Mouse (Mus musculus): ENCODE results near the gene Ntm.

Ntm gene

GRCm38 (mm10) chr9:29390796-29391517, 572.0 kb downstream of the Ntm start:
- DNase-seq: no peak

- no peak for DNase-seq
Observed at GRCm38 (mm10) chr9:29389224-29389623, 573.7 kb downstream of the Ntm start.

DNA sequence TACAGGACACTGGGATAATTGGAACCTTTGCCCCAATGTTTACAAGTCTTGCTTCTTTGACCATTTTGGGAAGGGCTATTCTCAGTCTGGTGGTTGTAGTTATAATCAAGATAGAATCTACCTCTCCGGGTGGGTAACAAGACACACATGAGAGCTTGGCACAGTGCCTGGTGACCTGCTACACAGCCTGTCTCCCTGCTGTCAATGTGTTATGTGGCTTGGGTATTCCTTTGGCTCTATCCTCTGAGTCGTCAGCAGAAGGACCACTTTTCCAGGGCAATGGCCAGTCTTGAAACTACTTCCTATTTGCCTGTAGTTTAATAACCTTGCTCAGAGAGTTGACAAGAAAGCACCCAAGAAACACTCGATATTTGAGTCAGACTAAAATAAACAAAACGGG, 575.8 kb downstream of the Ntm start:
- DNase-seq: no peak

GRCm38 (mm10) chr9:29377172-29378002, 585.6 kb downstream of the Ntm start:
- no peak for DNase-seq

DNA sequence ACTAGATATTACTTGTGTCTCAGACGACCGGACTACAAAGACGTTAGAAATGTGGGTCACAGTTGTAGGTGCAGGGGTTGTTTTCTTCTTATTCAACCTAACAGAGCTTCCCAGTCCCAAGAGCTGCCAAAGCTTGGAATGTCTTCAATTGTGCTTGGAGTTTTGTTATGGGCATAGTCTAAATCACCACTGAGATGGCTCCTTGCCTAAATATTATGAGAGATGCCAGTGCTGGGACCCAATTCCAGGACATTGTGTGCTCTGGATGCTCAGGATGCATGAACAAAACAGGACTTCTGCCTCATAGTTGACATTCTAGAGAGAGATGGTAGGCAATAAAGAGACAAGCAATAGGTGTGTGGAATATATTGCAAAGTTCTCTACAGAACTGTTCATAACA, 591.6 kb downstream of the Ntm start:
- no peak for DNase-seq

DNA sequence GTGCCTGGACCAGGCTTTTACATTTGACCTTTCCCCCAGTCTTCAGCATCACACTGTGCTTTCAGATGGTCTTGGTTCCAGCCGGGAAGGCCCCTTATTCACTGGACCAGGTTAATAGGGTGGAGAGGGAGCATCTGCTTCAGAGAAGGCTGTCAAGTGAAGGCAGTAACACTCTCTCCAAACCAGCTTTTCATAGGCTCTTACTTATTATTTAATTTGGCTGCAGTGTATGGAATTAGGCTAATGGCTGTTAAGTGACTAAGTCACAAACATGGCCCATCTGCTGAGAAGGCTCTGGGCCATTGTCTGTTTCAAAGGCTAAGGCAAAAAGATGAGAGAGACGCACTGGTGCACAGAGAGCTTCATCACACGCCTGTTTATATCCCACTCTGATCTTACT, 593.3 kb downstream of the Ntm start:
- DNase-seq: no peak

- DNase-seq: no peak
Observed at GRCm38 (mm10) chr9:29368291-29368690, 594.6 kb downstream of the Ntm start.

GRCm38 (mm10) chr9:29357796-29358195, 605.1 kb downstream of the Ntm start:
- DNase-seq: no peak

DNA sequence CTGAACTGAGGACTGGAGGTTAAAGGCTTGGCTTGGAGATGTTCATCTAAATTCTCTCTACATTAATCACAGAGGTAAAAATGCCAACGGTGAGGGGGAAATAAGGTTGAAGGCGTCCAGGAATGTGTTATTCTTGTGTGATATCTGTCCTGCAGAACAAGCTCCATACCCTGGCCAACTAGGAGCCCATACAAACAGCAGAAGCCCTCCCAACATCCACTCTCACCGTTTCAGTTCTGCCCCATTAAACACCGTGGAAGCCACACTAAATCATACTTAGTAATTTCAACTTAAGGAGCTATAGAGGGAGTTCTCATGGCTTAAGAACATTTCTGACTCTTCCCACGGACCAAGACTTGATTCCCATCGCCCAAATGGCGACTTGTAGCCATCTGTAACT, 620.6 kb downstream of the Ntm start:
- DNase-seq: no peak

DNA sequence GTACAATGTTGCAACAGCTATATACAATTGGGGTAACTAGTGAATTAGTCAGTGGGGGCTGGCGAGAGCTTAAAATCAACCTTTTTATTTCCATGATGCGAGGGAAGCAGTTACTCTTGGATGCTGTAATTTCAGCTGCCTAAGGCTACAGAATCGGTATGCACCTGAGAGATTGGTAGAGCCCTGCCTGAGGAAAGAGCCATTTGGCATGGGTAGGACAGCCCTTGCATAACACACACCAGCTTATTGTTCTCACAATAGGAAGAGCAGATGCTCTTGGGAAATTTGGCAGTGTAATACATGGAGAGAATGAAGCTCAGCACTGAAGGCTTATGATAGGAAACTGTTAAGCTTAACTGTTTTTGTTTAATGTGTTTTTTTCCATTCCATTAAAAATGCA, 621.6 kb downstream of the Ntm start:
- DNase-seq: no peak

- no peak for DNase-seq
Observed at GRCm38 (mm10) chr9:29335671-29336070, 627.3 kb downstream of the Ntm start.

GRCm38 (mm10) chr9:29332296-29333090, 630.4 kb downstream of the Ntm start:
- DNase-seq: no peak

DNA sequence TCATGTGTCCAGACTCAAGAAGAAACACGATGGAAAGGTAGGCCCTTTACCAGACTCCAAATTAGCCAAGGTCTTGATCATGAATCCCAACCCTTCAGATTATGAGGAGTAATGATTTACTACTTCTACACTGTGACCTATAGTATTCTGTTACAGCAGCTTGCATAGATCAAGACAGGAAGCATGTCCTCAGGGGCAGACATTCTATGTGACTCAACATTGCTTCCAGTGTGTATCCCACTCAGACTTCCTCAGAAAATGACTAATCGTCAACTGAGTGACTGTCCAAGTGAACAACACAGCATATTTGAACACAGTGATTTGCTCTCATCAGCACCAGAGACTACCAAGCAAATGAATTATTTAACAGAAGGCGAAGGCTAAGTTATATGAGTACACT, 632.5 kb downstream of the Ntm start:
- no peak for DNase-seq

DNA sequence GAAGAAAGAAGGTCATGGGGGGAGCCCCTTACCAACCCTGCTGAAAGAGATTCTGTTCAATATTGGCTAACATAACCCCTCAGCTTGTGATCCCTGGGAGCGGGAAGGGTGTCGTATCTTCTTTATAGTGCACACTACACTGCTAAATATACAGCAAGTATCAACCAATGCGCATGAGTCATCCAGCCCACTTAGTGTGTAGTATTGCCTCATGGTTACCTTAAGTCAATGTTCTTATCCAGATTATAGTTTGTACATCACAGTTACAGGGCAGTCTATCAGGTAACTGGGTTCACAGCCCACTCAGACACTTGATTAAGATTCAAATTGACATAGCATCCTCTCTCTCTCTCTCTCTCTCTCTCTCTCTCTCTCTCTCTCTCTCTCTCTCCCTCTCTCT, 636.7 kb downstream of the Ntm start:
- no peak for DNase-seq

DNA sequence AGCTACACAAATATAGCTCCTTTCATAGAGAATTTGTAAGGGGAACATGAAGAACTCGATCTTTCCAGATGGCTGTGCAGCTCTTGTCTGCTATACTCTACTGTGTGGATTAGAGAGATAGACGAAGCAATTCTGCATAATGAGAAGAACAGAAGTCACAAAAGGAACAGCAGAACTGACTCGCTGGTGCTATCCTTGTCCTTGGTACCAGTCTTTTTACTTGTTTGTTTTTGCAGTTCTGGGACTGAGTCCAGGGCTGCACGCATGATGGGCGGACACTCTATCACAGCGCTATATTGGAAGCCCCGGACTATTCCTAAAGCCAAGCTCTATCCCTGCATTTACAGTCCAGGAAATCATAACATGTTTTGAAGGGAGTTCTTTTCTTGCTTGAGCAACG, 637.8 kb downstream of the Ntm start:
- no peak for DNase-seq

GRCm38 (mm10) chr9:29319197-29319596, 643.7 kb downstream of the Ntm start:
- no peak for DNase-seq

GRCm38 (mm10) chr9:29318676-29319162, 644.2 kb downstream of the Ntm start:
- DNase-seq: no peak

- DNase-seq: no peak
Observed at GRCm38 (mm10) chr9:29317623-29318022, 645.3 kb downstream of the Ntm start.

- DNase-seq: no peak
Observed at GRCm38 (mm10) chr9:29315842-29316241, 647.1 kb downstream of the Ntm start.

GRCm38 (mm10) chr9:29306961-29307360, 656.0 kb downstream of the Ntm start:
- no peak for DNase-seq

- no peak for DNase-seq
Observed at GRCm38 (mm10) chr9:29298340-29298739, 664.6 kb downstream of the Ntm start.

DNA sequence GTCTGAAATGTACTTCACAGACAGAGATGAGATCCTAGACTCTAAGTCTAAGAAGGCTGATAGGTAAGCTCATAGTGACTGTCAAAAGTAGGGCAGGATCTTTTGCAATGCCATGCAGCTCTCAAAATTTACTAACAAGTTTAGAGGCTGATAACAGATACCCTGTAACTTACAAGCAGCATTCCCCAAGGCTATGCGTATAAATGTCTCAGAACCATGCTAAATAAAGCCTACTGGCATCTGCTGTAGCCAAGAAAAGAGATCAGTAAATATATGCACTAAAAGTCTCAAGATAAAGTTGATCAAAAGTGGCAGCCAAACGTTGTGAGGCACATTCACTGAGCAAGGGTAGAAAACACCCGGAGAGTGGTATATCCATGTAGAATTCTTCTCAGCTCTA, 666.2 kb downstream of the Ntm start:
- no peak for DNase-seq

DNA sequence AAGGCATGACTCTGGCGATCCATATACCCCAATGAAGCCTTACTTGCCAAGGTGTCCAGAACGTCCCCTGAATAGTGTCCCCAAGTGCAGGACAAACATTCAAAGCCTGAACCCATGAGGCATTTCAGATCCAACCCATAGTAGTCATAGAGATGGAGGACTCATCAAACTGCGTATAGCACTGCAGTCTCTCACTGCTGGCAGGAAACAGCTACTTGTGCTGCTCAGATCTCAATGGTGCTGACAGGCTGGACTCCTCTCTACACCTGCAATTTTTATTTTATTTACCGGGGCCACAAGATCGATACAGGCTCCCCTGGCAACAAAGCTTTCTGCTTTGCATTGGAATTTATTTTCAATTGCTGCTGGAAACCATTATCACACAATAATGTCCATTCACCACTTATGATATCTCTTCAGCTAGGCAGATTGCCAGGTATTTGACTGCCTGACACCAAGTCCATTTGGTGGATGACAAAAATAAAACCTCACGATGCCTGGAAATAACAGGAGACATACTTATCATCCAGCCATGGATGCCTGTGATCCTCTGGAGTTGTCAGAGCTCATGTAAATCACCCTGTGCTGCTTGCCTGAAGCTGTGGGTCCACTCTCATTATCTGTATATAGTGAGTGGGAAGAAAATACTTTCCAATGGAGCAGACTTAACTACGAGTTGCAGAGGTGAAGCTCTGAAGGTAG, 674.8 kb downstream of the Ntm start:
- DNase-seq: no peak

All from B cell, adult 2 months (primary cell).